Mouse (Mus musculus) CD8-positive naive resting alpha-beta T cell, adult 2 months (primary cell): ENCODE results near the gene Gm11236.
"Not testable (repeated sequence)": the region's sequence is repeated elsewhere in the genome, so short reads cannot be mapped to it uniquely, and the experiment has no call there.

Experiments
- DNase-seq, 2 experiments: peaks; one replicate each; pipeline ENCODE4 v3.0.0; 2022; ENCODE audit warnings: low read depth in 2 of 2, low spot score in 2 of 2

Gene Gm11236

GRCm38 (mm10) chr4:73637821-73638220, at the start of gene Gm11236:
TSS of gene Gm11236 (plus strand) at chr4:73638121.
- DNase-seq: not testable (repeated sequence)

GRCm38 (mm10) chr4:73599248-73599647, 38.7 kb upstream of the Gm11236 start:
- DNase-seq: no peak

GRCm38 (mm10) chr4:73607581-73607980, 30.3 kb upstream of the Gm11236 start, which contains the start of gene Gm11238:
TSS of gene Gm11238 (plus strand) at chr4:73607881.
- DNase-seq: not testable (repeated sequence)

GRCm38 (mm10) chr4:73622684-73623083, 15.2 kb upstream of the Gm11236 start, which contains the start of gene Gm11237:
TSS of gene Gm11237 (plus strand) at chr4:73622984.
- DNase-seq: not testable (repeated sequence)

- not testable (repeated sequence) for DNase-seq
These were observed 23.9 kb downstream of the Gm11236 start for GRCm38 (mm10) chr4:73661864-73662263.

GRCm38 (mm10) chr4:73668054-73668453, 30.1 kb downstream of the Gm11236 start, which contains the start of gene Gm11239:
TSS of gene Gm11239 (plus strand) at chr4:73668354.
- DNase-seq: not testable (repeated sequence)

GRCm38 (mm10) chr4:73683216-73683615, 45.3 kb downstream of the Gm11236 start, which contains the start of gene Gm428:
TSS of gene Gm428 (plus strand) at chr4:73683516.
- not testable (repeated sequence) for DNase-seq
